Mouse (Mus musculus) induced T-regulatory cell, adult 2 months (primary cell): ENCODE data around the gene Mab21l3.

ENCODE experiments used
- DNase-seq: peaks from one replicate; pipeline ENCODE4 v3.0.0-alpha.2; 2012; ENCODE audit warnings: low read depth

Mab21l3 gene

DNA sequence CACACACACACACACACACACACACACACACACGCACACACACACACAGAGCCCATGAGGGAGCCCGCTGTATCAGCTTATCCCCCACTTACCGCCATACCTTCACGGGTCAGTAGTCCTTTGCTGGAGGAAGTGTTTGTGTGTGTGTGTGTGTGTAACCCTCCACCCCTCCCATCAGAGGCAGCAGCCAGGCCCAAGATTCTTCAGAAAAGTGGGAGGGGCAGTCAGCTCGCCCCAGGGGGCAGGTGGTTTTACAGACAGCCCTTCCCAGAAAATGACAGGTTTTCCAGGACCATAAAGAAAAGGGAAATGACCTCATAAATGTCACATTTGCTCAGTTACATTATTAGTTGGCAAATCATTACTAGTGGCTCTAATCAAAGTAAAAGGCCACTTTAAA is at the start of gene Mab21l3:
Gene Mab21l3 (minus strand): TSS at position 144 of the 400 bp plus-strand sequence.
- DNase-seq, result no peak

DNA sequence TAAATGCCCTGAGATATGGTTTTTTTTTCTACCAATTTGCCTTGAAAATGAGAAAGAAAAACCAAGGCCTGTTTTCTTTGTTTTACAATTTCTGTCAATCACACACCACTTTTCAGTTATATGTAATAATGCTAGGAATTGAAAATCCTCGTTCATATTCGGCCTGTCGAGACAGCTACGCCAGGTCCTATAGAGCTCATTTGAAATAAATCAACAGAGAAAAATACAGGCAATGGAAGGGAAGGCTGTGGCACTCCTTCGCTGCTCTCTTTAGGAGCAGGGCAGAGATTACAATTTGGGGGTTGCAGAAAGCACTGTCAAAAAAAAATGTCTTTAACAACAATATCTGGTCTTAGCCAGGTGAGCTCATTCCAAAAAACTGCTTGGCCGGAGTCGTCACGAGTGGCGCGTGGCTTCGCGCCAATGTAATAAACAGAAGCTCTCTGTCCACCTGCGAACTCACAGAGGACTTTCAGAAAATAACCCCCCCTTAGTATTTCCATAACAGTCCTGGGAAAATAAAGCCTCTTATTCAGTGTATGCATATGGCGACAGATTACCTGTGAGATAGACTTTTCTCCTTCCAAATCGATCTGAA is 48.7 kb upstream of the Mab21l3 start:
- DNase-seq, result no peak

DNA sequence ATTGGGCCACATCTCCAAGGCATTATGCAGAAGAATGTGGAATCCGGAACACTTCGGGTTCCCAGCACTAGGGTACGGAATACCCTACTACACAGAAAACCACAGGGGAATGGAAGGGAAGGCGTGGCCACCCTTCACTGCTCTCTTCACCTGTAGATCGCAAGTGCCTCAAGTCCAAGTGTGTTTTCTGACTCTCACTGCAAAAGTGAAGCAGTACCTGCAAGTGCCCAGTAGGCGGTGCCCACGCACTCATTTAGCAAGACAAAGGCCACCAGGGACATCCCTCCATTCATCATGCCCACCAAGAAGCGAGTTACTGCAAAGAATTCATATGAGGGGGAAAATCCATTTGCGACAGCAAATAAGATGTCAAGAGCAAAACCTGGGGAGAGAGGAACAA is 48.1 kb upstream of the Mab21l3 start:
- peak; percentile 82 for DNase-seq

DNA sequence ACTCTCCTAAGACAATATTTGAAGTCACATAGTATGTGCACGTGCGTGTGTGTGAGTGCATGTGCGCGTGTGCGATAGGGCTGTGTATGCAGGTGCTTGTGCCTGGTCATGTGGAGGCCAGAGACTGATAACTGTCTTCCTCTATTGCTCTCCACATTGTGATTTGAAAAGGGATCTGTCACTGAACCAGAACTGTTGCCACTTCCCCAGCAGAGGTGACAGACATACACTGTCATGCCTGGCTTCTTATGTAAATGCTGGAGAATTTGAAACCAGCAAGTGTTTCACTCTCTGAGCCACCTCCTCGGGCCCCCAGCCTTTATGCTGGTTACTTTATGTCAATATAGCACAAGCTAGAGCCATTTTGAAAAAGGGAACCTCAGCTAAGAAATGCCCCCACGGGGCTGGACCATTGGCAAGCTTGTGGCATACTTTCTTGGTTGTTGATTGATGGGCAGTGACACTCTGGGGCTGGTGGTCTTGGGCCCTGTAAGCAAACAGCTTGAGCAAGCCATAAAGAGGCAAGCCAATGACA is 46.7 kb upstream of the Mab21l3 start:
- DNase-seq, result no peak

DNA sequence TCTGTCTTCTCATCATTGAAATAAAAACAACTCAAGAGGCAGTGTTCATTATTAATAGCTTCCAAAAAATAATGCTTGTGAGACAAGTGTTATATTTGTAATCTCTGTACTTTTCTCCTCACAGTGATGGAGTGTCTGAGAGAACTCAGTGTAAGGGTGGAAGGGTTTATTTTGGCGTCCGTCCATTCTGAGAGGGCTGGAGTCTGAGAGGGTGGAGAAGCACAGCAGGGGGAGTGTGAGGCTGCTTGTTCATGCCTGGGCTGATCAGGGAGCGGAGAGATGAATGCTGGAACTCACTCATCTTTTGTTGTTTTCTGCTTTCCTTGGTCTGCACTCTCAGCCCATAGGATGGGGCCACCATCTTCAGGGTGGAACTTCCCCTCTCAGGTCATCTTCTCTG is 36.8 kb upstream of the Mab21l3 start:
- no peak for DNase-seq

DNA sequence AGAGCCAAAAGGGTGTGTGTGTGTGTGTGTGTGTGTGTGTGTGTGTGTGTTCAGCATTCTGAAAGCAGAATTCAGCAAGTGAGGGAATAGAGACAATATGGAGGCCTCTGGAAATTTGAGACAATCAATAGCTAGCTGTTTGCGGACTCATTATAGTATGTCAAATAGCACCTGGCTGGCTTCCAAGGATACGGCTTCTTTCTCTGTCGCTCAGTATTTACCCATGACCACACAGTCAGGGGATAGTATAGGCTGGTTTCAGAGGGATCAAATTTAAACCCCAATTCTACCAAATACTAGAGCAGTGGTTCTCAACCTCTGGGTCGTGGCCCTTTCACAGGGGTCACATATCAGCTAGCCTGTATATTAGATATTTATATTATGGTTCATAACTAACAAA is 36.3 kb upstream of the Mab21l3 start:
- no peak for DNase-seq

DNA sequence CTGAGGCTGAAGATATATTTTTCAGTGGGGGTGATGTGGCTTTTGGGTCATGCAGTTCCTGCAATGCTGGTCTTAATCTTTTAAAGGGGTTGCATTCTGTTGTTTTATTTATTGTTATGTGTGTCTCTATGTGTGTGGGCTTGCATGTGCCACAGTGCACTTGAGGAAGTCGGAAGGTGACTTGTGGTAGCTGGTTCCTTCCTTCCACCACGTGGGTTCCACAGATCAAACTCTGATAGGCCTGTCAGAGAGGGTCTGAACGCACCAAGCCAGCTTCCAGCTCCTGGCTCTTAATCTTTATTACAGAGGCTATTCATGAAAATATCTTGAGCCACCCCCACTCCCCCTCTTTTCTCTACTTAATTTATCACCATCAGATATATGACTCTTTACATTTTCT is 35.1 kb upstream of the Mab21l3 start:
- peak; percentile 33 for DNase-seq

DNA sequence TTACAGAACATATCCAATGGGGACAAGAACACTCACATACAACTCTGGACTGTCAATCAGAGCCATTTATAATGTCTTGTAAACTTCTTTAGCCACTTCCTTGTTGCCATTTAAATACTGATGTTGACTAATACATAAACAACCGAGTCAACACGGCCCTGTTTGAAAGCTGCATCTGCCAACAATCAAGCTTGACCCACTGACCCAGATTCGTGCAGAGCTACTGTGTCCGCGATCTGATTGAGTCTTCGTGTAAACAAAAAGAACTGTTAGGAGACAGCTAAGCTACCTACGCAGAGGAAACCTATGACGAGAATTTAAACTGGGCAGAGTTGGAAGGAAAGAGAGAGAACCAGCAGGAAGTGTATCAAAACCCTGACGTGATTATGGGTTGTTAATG is 33.0 kb upstream of the Mab21l3 start:
- DNase-seq, result no peak

DNA sequence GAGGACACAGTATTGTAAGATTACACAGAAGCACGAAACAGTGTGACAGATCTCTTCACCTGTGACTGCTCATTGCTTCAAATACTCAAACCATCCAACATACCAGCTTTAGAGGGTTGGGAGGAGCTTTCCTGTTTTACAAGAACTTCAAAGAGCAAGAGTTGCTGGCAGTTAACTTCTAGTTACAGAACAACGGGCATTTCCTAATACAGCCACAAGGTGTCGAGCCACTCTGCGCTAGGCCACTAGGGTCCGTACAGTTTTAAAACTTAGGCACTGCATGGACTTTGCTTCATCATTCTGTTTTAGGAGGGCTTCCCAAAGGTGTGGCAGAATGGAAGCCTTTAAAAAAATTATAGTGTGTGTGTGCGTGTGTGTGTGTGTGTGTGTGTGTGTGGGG is 32.1 kb upstream of the Mab21l3 start:
- DNase-seq, result peak; percentile 9

DNA sequence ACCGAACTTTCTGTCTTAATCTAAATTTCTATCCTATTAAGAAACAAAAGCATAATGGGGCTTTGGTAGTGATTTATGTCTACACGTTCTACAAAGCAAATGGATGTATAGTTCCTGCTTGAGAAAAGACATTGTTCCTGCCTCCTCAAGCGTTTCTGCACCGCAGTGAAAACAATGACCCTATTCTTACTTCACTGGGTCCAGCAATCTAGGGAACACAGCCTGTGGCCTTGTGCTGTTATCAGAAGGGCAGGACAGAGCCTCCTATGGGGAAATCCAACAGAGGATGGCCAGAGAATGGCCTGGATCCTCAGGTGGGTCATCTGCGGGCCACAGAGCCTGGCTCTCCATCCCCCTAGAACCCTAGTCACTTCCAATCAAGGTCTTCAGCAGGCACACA is 29.4 kb upstream of the Mab21l3 start:
- DNase-seq, result no peak

DNA sequence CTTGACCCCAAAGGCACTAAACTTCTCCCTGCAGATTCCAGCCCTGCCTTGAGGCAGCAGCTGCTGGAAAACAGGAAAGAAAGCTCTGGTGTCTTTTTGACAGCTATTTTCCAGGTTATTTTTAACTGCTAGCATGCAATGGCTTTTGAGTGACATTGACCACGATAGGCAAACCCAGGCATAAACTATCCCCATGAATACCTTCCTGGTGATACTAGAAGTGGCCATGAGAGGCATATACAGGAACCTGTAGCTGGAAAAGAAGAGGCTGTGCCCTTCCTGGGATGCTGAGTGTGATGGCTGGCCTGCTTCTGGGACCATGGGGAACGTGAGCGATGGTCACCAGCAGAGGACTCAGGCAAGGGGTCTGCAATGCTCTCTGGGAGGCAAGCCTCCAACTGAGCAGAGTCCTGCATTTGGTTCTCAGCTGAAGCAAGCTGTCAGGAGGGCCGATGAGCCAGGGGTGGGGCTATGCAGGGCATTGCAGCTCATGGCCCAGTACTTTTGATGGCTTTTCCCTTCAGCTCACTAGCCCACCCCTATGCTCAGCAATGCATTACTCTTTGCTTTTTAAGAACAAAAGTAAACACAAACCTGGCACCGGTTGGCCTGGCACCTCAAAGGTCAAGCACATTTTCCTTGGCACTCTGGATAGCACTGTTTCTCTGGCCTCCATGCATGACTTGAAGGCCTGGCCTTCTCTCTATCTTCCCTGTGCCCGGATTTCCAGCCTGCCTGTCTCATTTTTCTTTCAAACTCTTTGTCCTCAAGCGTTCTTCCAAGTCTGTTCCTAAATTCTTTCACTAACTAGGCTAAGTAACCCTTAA is 27.9 kb upstream of the Mab21l3 start:
- no peak for DNase-seq

DNA sequence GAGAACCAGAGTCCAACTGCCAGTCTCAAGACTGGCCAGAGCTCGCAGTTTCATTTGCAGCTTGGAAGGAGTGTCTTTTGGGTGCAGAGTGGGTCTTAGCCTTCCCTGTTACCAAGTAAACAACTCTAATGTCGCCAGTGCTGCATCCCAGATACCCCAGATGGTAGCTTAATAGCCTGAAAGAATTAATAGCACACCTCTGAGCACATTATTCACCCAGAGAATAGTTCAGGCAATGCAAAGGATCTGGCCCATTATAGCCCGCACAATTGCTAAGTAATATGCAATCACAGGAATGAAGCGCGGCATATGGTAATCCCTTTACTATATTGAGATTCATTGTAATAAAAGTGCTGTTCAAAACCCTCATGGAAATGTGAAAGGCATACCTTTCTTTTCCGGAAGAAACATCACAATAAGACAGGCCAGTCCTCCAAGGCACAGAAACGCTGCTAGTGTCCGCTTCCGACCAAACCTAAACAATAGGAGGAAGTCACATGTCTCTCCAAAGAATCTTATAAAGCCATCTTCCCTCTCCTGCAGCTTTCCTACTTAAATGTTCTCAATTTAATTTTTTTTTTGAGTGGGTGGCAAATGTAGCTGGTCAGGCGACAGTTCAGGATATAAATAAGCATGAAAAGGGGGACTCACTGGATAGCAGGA is 26.6 kb upstream of the Mab21l3 start:
- no peak for DNase-seq

DNA sequence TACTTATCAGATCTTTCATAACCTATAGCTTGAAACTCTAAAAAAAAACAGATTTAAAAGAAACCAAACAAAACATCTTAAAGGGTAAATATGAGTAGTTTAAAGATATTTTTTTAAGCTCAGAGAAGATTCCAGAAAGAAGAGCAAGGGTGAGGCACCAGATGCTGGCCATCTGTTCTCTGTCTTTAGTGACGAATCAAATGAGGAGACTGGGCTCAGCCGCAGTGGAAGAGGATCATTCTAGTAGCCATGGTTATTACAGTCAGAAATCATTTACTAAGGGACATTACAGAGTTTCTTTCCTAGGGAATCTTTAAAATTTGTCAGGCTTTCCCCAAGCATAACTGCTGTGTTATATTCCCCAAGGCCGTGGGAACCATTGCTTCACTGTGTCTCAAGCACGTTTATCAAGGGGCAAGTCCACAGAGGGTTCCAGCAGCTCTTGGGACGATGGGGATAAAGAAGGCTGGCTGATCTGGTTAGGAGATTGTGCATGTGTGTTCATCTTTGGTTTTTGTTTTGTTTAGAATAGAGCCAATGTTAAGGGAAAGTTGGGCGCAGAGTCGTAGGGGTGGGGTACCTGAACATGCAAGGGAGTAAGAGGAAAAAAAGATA is 24.4 kb upstream of the Mab21l3 start:
- no peak for DNase-seq

DNA sequence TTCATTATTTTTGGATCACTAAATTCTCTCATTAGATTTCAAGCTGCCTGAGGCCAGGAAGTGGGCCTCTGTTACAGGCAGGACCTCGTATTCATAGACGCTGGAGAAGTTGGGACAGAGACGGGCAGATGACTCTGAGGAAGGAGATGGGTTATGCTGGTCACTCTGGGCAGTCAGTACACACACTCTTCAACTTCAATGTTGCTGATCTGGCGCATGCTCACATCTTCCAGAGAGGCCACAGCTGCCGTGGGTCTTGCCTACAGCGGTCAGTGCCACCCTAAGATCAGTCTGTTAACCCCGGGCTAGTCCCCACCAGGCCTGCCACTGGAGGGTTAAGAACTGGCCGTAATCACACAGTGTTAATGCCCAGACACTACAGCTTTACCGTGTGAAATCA is 23.2 kb upstream of the Mab21l3 start:
- DNase-seq, result no peak

DNA sequence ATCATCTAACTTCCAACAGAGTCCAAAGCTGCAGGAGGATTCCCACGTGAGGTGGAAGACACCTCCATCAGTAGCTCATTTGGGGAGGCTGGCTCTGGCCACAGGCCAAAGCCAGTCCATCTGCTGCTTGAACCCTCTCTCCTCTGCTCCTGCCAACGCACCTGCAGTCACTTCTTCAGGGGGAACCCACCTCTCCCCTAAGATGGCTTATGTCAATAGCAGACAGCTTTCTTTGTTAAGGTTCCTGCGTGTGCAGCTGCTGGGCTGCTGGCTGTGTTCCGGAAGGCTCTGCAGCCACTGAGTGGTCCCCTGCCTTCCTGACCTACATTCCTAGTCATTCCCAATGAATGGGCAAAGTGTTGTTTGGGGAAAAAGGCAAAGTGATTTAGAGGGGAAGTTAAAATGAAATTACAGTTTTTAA is 18.3 kb upstream of the Mab21l3 start:
- DNase-seq, result no peak

DNA sequence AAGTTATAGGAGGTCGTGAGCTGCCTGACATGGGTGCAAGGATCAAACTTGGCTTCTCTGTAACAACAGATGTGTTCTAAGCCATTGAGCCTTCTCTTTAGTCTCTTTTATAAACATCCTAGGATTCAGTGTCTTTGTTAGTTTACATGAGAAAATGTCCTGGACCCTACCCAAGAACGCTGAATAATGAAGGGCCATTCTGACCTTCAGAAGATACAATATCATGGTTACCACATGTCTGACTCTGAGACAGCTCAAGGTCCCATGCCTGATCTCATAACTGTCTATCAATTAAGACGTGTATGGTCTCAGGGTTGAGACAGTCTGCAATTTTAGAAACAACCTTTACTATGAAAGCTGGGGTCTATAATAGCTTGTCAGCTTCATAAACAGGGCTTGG is 13.1 kb upstream of the Mab21l3 start:
- DNase-seq, result no peak

DNA sequence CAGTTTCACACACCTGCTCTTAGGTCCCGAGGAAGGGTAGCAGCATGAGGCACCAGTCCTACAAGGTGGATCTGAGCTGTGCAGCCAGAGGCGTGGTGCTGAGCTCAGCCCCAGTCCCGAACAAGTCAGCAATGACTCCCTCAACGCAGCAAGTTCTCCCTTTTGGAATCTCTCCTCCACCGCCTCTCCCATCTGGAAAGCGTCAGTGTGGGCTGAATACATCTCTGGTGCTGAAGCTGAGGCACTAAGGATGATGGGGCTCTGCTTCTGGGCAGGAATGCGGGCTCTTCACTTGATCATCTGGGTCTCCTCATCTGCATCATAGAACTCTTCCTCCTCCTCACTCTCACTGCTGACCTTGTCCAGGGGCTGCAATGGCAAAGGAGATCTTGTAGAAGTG is 11.4 kb upstream of the Mab21l3 start:
- no peak for DNase-seq

DNA sequence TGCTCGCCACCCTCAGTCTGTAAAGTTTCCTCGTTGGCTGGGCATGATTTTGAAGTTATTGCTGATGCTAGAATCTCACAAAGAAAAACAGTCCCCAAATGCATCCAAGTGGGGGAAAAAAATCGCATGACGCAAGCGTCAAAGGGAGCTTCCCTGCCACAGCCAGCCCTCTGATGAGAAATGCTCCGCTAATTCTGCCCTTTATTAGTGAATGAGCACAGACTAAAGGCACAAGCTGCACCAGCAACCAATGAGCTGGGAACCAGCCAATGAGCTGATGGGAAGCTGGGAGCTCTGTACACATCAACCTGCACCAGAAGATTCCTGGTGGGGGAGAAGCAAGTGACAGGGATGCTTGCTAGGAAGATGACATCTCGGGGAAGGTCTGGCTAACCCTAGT is 11.0 kb upstream of the Mab21l3 start:
- DNase-seq, result no peak

DNA sequence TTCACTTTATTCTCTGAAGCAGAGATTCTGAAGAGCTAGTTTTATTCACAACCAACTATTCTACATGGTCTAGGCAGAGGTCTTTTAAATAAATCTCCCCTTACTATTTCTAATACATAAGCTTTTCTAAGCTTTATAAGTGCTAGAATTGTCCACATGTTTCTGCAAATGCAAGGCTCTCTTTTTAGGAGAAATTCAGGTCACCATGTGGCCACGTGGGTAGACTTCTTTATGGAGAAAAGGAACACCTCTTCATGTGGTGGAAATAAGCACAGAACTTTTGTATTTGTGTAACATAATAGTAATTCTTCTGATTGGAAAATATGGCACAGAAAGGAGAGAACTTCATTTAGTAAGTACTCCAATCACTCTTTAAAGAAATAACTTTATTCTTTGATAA is 5.3 kb upstream of the Mab21l3 start:
- DNase-seq, result no peak

DNA sequence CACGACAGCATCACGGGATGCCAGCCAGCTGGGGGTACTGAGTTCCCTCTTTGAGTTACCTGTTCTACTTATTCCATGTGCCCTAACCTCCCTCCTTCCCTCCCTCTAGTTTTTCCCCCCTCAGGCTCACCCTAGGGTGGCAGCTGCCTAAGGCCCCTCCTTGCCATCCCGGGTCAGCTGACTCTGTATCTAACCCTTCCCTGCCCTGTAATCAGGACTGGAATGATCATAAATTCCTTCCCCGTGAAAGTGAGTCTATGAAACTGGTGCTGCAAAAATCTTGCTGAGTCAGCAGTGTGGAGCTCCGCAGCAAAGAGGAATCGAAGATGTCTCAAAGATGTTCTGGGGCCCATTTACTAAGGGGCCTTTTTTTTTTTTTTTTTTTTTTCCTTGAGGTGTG is 2.6 kb upstream of the Mab21l3 start:
- no peak for DNase-seq

DNA sequence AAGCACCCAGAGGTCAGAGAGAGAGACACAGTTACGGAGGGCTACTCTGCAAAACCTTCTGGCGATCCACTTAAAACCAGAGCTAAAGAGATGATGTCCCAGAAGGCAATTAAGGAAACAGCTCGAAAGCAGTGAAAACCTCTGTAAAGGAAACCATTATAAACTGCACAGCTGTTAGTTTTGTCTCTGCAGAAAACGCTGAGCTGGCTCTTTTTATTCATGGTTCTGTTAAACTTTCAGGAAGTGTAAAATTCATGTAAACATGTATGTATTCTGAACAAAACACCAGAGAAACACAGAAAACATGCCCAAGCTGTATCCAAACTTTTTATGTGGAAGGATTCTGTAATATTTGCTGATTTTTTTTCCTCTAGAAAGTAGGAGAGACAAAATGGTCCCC is 2.7 kb downstream of the Mab21l3 start:
- no peak for DNase-seq

DNA sequence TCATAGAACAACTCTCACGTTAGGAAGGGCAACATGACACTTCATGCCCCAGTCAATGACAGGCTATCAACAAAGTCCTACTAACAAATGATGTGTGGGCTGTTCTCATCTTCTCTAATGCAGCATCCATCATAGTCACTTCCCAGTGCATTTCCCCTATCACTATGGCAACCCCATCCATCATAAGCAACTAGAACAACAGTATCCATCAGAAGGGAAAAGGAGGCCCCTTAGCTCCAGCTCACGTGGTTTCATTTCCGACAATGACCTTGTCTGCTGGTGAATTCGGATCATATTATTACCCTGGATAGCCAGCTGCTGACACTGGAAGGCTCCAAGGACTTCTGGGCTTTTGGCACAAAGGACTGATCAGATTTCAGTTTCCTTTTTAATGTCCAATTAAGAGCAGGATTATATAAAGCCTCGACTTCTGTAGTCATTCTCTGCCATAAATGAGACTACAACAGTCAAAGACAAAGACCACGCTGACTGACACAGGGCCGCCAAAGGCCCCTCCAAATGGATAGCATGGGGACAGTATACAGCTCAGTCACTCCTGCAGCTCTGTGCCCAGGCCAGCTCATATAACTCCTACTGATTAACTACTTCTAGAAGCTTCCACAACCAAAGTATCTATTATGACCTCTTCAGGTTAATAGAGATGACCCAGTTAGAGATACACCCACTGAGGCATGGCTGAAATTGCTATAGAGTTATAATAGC is 6.2 kb downstream of the Mab21l3 start:
- no peak for DNase-seq
